Mouse (Mus musculus): ENCODE measurements around the gene Cacna1c. TPM values are rescaled to one million over a fixed set of nuclear protein-coding genes. Genes with fewer than 3 reads are reported as not detected.
A peak's percentile ranks its signal among the peaks of the same experiment; 100 is the strongest.

Gene Cacna1c
- total RNA-seq, 2 experiments from 2014 or later, result 3.6 to 4.9 TPM

GRCm38 (mm10) chr6:119072772-119073171, 123.4 kb downstream of the Cacna1c start:
- no peak for DNase-seq
- intact Hi-C loops (cut with DNase I; ENCODE audit: low total_unique reads), result no loop called here

DNA sequence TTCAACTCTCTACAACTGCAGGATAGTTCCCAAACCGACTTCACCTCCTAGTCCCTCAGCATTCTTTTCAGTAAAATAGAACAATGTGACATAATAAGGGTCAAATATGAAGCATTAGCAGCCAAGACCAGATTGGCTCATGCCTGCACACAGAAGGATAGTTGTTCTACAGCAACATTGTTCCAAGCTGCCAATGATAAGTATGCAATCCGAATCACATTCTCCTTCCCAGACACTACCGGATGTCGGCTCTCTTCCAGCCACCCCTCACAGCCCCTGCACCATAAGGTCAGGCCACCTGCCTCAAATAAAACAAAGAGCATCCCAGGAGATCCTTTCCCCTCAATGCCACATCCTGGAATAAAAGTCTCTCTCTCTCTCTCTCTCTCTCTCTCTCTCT, 125.4 kb downstream of the Cacna1c start:
- intact Hi-C loops (cut with DNase I; ENCODE audit: low total_unique reads), result no loop called here
- no peak for DNase-seq

DNA sequence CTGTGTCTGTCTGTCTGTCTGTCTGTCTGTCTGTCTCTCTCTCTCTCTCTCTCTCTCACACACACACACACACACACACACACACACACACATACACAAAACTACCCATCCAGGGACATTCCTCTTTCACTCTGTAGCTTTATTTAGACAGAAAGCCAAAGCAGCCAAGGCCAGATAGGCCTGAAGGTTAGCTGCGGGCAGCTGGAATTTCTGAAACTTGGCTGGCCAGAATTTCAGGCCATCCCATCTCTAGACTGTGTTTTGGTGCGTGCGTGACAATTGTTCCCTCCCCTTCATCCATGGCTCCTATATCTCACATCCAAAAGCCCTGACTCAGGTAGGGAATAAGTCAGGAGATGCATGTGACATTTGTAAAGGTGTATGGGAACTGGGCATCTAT, 125.9 kb downstream of the Cacna1c start:
- intact Hi-C loops (cut with DNase I; ENCODE audit: low total_unique reads), result no loop called here
- no peak for DNase-seq

- DNase-seq, result no peak
- intact Hi-C loops (cut with DNase I; ENCODE audit: low total_unique reads), result no loop called here
These were observed 127.1 kb downstream of the Cacna1c start for GRCm38 (mm10) chr6:119069145-119069544.

DNA sequence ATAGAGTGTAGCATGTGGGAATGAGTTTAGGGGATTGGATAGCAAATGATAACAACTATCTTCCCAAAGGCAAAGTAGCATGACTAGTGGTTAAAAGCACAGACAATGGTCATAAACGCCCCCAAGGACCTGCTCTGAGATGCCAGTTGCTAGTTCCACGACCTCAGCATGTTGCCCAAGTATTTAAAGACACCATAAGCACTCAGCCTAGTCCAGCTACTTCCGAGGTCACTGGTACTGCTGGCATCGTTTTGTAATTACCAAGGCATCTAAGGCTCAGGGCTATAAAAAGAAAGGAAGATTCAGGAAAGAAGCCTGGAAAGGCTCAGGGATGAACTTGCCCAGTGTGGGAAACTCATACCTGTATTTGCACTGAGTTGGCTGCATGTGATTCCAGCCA, 127.6 kb downstream of the Cacna1c start:
- intact Hi-C loops (cut with DNase I; ENCODE audit: low total_unique reads), result no loop called here

GRCm38 (mm10) chr6:119064961-119065360, 131.3 kb downstream of the Cacna1c start:
- DNase-seq, result no peak
- intact Hi-C loops (cut with DNase I; ENCODE audit: low total_unique reads), result no loop called here

More for the DNA sequence above, 127.6 kb downstream of the Cacna1c start:
- DNase-seq, result no peak

GRCm38 (mm10) chr6:119064430-119064829, 131.8 kb downstream of the Cacna1c start:
- intact Hi-C loops (cut with DNase I; ENCODE audit: low total_unique reads), result no loop called here
- no peak for DNase-seq

- DNase-seq, result no peak
- intact Hi-C loops (cut with DNase I; ENCODE audit: low total_unique reads), result no loop called here
These were observed 133.5 kb downstream of the Cacna1c start for GRCm38 (mm10) chr6:119062695-119063094.

DNA sequence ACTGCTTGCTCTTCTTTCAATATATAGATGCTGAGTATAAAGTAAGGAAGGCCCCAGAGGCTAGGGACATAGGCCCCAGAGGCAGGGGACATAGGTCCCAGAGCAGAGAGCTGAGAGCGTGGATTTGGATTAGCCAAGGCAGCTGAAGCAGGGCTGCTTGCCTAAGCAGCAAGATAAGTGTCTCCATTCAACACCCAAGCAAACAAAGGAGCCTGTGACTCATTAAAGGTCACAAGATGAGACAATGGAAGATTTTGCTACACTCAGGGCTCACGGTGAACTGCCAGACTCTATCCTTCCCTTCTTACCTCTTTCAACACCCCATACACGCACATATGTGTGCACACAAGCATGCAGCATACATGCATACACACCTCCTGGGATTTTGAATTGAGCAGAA, 137.3 kb downstream of the Cacna1c start:
- DNase-seq, result no peak
- intact Hi-C loops (cut with DNase I; ENCODE audit: low total_unique reads), result no loop called here

GRCm38 (mm10) chr6:119058461-119058860, 137.8 kb downstream of the Cacna1c start:
- no peak for DNase-seq
- intact Hi-C loops (cut with DNase I; ENCODE audit: low total_unique reads), result no loop called here

DNA sequence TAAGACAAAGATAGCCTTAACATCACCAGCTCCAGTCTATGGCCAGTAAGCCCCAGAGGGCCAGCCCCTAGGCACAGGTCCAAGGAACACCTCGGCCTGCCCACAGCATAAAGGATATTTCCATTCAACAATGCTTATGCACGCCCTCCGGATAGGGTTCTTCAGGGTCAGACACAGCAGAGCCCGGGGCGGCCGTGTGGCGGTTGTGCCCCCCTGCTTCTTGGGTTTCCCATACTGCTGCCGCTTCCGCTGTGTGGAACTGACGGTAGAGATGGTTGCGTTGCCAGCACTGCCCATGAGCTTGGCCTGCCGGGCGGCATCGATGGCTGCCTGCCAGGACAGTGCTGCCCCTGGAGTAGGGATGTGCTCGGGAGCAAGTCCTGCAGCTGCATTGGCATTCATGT, 139.1 kb downstream of the Cacna1c start:
- peak; percentile 14 for DNase-seq
- intact Hi-C loops (cut with DNase I; ENCODE audit: low total_unique reads), result no loop called here

DNA sequence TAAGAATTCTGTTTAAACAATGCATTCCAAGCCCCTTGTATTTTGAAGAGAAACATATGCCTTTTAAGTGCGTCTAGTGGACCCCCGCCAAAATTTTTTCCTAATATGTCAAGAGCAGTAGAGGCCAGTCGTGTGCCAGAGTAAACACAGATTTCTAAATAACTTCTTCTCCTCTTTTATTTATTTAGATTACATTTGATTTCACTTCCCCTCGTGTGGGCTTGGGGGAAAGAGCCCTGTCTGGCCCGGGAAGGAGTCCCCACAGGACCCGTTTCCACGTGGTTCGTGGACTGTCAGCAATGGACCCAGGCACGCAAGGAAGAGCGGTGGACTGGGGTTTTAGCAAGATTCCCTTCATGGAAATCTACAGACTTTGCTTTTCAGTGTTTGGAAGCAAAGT, 143.4 kb downstream of the Cacna1c start:
- DNase-seq, result no peak

GRCm38 (mm10) chr6:119052366-119052765, 143.9 kb downstream of the Cacna1c start:
- intact Hi-C loops (cut with DNase I; ENCODE audit: low total_unique reads), result no loop called here
- no peak for DNase-seq

More for the DNA sequence above, 143.4 kb downstream of the Cacna1c start:
- intact Hi-C loops (cut with DNase I; ENCODE audit: low total_unique reads), result no loop called here

DNA sequence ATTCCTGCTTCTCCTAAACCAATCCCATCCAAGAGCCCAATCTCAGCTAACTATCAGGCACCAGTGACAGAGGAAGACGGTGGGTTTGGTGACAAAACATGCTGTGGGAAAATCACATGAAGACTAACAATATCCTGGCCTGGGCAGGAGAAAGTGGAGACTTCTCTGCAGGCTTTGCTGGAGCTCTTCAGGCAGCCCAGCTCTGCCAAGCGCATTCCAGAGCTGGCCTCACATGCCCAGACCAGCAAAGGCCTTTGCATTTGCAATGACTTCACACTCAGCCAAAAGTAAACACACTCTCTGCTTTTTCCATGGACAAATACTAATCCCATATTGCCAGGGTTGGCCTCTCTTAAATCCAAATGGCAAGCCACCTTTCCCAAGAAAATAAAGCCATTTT, 144.5 kb downstream of the Cacna1c start:
- intact Hi-C loops (cut with DNase I; ENCODE audit: low total_unique reads), result no loop called here
- DNase-seq, result no peak

DNA sequence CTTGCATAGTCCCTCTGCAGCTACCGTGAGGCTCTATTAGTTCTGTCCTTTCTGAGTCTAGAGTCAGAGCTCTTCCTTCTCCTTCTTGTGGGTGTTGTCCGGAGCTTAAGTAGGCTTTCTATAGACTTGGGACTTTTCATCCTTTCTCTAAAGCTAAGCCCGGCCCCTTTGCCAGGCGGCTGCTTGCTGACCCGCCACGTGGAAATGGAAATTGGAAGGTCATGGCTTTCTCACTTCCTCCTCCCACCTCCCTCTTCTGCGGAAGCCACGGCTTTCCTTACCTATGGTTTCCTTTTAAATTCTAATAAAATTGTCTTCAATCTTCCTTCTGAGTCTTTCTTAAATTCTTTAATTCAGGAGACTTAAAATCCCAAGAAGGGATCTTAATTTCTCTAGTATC, 148.9 kb downstream of the Cacna1c start:
- intact Hi-C loops (cut with DNase I; ENCODE audit: low total_unique reads), result no loop called here
- no peak for DNase-seq

GRCm38 (mm10) chr6:119045498-119045897, 150.7 kb downstream of the Cacna1c start:
- no peak for DNase-seq
- intact Hi-C loops (cut with DNase I; ENCODE audit: low total_unique reads), result no loop called here

- intact Hi-C loops (cut with DNase I; ENCODE audit: low total_unique reads), result no loop called here
- no peak for DNase-seq
These were observed 152.1 kb downstream of the Cacna1c start for GRCm38 (mm10) chr6:119044148-119044547.

DNA sequence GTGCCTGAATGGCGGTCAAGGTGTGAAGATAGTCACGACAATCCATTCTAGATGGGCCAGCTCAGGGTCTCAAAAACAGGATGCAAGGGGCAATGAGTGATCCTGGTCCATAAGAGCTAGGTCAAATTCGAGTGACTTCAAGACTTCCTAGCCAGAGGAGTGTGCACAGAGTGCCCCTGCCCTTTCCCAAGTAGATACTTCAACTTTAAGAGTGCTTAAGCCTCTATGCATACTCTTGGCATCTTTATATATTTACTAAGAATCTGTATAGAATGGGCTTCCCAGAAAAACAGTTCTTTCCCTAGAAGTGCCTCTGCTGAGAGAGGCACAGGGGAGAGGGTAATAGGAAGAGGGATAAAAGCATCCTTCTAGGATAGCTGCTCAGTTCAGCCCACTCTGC, 153.4 kb downstream of the Cacna1c start:
- no peak for DNase-seq
- intact Hi-C loops (cut with DNase I; ENCODE audit: low total_unique reads), result no loop called here

- DNase-seq, result no peak
- intact Hi-C loops (cut with DNase I; ENCODE audit: low total_unique reads), result no loop called here
These were observed 155.3 kb downstream of the Cacna1c start for GRCm38 (mm10) chr6:119040961-119041360.

DNA sequence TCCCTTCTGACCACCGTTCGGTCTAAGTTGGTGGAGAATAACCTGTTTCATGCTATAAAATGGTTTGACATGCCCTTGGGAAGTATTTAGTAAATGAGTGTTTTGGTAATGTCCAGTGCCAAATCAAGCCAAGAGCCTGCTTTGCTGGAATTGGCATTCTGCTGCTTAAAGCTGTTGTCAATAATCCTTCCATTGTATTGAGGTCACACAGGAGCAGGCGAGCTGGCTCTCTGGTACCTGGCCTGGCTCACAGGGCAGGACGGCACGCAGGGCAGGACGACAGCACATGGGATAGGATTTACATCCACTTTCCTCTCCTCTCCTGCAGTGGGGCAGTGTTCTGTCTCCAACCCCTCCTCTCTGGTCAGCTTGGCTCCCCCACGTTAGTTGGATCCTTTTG, 156.4 kb downstream of the Cacna1c start:
- DNase-seq, result no peak
- intact Hi-C loops (cut with DNase I; ENCODE audit: low total_unique reads), result no loop called here

GRCm38 (mm10) chr6:119039293-119039692, 156.9 kb downstream of the Cacna1c start:
- DNase-seq, result no peak
- intact Hi-C loops (cut with DNase I; ENCODE audit: low total_unique reads), result no loop called here

- intact Hi-C loops (cut with DNase I; ENCODE audit: low total_unique reads), result no loop called here
- DNase-seq, result peak; percentile 28
These were observed 158.4 kb downstream of the Cacna1c start for GRCm38 (mm10) chr6:119037815-119038214.

Data from gastrocnemius, postnatal 14 days (tissue).